Mouse (Mus musculus) ES-Bruce4 (cell line): ENCODE measurements around the gene Stk39.

Experiments
- CTCF ChIP-seq: IDR thresholded peaks from one replicate; pipeline ENCODE4 v1.8.1; 2011; ENCODE audit warnings: low read depth, low read length
- POLR2A ChIP-seq: IDR thresholded peaks from one replicate; pipeline ENCODE4 v1.8.1; 2011; ENCODE audit warnings: low read length; ENCODE audit not compliant: insufficient read depth

DNA sequence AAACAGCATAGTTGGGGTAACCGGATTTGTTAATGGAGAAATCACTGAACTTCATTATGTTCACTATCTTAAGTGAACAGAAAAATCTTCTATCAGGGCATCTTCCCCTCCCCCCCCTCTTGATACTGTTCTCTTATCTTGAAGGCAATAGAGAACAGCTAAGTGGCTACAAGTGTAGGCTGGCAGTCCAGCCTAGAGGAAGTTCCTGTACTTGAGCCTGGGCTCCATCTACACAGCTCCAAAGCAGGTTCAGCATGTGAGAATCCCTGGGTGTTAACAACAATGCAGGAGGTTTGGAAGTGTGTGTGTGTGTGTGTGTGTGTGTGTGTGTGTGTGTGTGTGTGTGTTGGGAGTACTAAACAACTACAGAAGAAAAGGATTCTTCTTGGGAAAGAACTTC lies 230.4 kb downstream of the Stk39 start:
- no peak for TF ChIP-seq POLR2A
- no peak for TF ChIP-seq CTCF
